Mouse (Mus musculus) liver, embryonic 14.5 days (tissue): ENCODE results near the gene Scgb3a1.

ENCODE experiments used
- CTCF ChIP-seq: IDR thresholded peaks from 2 replicates; pipeline ENCODE4 v1.5.1; 2016; ENCODE audit warnings: antibody characterized with exemption, low read depth, control low read depth
- EP300 ChIP-seq: IDR thresholded peaks from 2 replicates; pipeline ENCODE4 v1.6.1; 2016; ENCODE audit warnings: antibody characterized with exemption, low read depth

DNA sequence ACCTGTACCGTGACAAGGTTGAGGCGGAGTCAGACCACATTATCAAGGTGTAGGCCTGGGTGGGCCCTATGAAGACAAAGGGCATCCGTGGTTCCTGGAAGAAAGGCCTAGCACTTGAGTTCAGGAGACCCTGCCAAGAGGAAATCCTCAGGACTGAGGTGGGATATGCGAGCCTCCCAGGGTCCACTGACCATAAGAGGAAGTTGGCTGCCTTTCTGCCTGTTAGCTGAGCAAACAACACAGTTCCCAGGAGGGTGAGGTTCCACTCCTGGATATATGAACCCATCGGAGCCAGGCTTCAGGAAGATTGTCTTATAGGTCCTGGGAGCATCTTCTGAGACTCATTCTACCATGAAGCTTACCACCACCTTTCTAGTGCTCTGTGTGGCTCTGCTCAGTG, at the start of gene Scgb3a1:
- TF ChIP-seq CTCF (no peak), EP300 (no peak)
